Mouse (Mus musculus) fibroblast of lung, adult 2 months (primary cell): Measurements from ENCODE around the gene Tgfb1.

Source experiments
- DNase-seq: peaks from one replicate; pipeline ENCODE4 v3.0.0-alpha.2; 2011; ENCODE audit warnings: low read depth

Tgfb1 gene

DNA sequence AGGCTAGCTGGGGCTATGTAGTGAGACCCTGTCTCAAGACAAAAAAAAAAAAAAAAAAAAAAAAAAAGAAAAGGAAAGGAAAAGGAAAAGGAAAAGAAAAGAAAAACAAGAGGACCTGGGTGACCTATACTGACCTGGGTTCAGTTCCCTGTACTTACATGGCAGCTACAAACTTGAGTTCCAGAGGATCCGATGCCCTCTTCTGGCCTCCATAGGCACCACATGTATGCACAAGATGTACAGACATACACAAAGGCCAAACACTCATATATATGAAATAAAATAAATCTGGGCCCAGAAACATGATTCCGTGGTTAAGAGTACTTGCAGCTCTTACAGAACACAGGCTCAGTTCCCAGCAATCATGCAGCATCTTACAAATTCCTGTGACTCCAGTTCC lies 50.1 kb downstream of the Tgfb1 start:
- DNase-seq = no peak

DNA sequence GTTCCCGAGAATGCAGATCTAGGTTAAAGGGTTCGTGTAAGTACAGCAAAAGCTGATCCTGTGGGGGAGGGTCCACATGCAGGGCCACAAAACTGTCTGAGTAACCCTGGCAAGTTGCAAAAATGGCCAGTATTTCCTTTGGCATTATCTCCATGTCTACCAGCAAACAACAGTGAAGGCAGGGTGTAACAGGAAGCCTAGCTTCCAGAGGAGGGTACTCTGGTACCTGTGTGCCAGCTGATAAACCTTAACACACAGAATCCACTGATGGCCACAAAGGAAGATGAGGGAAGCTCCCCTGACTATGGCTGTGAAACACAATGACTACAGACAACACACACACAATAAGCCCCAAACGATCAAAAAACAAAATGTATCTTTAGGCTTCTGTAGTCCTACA lies 51.5 kb downstream of the Tgfb1 start:
- DNase-seq = no peak

DNA sequence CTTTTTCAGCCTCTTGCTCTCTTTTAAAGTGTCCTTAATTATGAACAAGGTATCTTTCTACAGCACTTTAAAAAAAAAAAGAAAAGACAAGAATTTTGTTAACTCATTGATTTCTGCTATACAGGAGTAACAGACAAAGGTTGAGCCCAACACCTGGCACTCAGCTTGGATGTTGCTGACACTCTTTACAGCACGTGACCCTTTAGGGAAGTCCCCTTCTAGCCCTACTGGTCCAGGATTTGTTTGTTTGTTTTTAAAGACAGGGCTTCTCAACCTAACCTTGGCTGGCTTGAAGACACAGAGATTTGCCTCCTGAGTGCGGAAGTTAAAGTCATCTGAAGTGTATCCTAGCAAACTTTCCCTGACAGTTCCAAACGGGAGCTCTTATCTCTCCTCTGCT lies 60.0 kb downstream of the Tgfb1 start:
- DNase-seq = no peak

DNA sequence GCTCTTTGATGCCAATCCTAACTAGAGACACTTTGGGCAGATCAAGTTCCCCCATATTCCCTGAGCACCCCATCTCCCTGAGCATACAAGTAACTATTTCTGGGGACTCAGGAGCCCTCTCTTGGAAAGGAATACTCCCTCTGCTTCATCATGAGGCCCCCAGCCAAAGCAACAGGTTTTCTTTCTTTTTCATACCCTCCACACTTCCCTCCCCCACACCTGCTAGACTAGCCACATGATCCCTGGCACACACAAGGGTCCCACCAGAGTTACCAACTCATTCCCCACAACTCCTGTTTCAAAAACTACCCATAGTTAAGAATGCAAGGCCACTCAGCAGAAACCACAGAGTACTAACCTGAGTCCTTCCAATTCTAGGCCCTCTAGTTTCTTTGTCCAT lies 66.3 kb downstream of the Tgfb1 start:
- no peak for DNase-seq

DNA sequence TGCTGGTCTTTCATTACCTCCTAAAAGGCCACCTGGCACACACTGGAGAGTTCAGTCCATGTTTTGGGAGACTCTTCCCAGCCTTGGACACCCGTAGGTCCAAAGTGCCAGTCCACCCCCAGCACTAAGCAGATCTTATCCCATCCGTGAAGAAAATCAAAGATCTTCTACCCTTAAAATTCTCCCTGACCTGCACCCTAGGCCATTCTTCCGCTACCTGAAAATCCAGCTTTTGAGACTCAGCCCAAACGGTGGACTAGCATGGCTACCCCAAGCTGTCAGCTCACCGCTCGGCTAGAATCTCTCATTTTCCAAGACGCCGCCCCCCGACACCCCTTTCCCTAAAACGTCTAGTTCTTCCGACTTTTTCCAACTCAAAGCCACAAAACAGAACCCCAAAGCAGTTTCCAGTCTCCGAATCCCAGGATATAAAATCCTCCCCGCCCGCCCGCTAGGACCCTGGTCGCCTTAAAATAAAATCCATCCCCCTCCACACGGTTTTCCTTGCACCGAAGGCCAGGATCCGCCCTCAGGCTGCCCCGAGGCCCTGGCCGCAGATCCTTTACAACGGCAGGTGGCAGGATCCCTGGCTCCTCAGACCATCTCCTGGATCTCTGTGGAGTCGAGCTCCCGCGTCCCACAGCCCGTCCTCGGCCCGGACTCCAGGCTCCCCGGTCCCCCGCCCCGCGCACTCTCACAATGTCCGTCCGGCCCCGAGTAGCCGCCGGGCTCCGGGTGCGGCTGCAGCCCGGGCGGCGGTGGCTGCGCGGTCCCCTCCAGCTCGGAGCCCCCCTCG lies 67.0 kb downstream of the Tgfb1 start:
- no peak for DNase-seq

DNA sequence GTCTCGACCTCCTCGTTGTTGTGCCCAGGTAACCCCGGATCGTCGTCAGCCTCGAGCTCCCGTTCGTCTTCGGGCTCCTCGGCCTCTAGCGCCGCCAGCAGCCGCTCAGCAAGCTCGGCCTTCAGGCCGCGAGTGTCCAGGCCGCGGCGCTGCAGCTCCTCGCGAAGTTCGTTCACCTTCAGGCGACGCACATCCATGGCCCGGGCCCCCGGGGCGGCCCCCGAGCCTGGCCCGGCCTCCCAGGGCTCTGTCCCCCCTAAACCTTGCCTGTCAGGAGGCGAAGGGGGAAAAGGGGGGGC lies 67.6 kb downstream of the Tgfb1 start:
- no peak for DNase-seq
